Mouse (Mus musculus) A20 (cell line): ENCODE measurements around the gene F2.
"Not testable (repeated sequence)": the region's sequence is repeated elsewhere in the genome, so short reads cannot be mapped to it uniquely, and the experiment has no call there.

Experiments
- DNase-seq: peaks from one replicate; pipeline ENCODE4 v3.0.0-alpha.2; 2011; ENCODE audit warnings: low read depth, low spot score

F2 gene

GRCm38 (mm10) chr2:91646733-91647132 is 10.5 kb upstream of the F2 start:
- DNase-seq: peak; percentile 72

DNA sequence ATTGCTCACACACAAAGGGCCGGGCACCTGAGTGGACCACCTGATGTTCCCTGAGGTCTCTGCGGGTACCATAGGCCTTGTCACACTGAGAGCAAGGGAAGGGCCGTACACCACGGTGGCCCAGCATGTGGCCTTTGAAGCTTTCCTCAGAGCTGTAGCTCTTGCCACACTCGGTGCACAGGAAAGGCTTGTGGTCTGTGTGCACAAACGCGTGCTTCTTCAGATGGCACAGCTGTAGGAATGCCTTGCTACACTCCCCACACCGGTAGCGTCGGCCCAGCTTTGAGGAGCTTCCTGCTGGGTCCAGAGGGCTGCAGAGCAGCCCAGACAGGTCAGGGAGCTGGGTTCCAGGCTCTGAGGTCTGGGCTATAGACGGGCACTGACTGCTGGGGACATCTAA is 9.6 kb upstream of the F2 start:
- DNase-seq: no peak

GRCm38 (mm10) chr2:91645354-91645753 is 9.1 kb upstream of the F2 start:
- no peak for DNase-seq

- DNase-seq: no peak
Observed at GRCm38 (mm10) chr2:91644021-91644420, 7.8 kb upstream of the F2 start.

- DNase-seq: no peak
Observed at GRCm38 (mm10) chr2:91642825-91643415, 6.7 kb upstream of the F2 start.

DNA sequence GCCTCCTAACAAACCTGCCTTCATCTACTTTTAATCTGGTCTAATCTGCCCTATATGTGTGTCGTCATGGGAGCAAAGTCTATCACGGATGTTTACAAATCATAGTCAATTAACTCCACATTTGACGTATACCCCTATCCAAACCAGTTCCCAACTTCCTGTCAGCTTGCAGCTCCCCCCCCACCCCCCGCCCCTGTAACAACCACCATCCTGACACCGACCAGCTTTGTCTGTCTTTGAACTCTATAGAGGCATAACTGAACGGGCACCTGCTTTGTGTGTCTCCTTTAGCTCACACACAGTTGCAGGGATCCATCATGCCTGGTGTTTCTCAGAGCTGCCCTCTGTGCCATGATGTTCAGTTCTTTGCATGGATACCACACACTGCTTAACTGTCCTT is 2.7 kb upstream of the F2 start:
- no peak for DNase-seq

DNA sequence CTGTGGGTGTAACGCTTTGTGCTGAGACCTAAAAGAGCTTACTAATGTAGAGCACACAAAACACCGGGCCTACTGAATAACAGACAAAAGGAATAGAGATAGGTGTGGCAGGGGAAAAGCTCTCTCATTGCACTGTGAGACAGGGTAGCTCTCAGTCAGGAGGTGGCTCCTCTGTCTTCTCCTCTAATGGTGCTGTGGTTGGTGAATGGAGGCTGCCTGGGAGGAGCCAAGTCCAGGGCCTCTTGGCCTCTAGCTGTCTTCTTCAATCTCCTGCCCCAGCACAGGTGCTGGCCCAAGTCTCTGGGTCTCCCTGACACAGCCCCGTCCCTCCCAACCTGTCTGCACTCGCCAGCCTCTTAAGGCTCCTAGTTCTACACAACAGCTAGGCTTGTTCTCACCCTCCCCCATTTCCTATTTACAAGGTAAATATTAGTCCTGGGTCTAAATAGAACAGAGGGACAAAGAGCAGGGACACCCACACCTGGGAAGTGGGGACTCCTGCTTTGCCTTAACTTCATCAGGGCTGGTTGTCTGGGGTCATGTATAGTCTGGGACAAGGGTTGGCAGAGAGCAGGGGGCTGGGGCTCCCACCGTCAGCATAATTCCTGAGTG is 619 bp upstream of the F2 start:
- no peak for DNase-seq

DNA sequence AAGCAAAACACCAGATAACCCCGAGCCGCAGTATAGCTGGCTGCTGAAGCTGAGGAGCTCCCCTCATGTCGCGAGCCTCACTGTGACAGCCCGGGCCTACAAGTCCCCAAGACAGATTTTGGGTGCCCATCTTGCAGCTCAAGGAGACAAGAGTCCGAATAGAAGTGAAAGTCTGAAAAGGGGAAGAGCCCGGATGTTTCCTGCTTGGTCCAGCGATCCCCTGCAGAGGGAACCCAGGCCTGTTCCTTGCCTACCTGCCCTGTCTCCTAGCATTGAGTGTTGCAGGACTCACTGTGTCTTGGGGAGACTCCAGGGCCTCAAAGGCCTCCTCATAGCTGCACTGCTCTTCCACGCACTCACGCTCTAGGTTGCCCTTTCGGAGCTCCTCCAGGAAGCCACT is 728 bp downstream of the F2 start:
- DNase-seq: peak; percentile 23

GRCm38 (mm10) chr2:91634841-91635240 is 1.4 kb downstream of the F2 start:
- DNase-seq: peak; percentile 31

GRCm38 (mm10) chr2:91633334-91633977 is 2.8 kb downstream of the F2 start:
- DNase-seq: no peak

GRCm38 (mm10) chr2:91632316-91632715 is 3.9 kb downstream of the F2 start:
- DNase-seq: no peak

DNA sequence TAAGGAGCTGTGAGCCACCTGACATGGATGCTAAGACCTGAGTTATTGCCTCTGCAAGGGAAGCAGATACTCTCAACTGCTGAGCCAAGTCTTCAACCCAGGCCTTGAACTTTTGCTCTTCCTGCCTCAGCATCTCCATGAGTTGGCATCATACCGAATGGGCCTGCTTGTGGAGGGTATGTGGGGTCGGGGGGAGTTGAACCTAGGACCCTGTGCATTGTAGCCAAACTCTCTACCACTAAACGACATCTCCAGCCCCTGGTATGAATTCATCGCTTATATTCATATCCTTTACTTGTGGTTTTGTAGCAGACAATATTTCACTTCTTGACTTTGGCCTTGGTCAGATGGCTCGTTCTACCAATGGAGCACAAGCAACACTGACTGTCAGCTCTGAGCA is 4.4 kb downstream of the F2 start:
- DNase-seq: no peak

DNA sequence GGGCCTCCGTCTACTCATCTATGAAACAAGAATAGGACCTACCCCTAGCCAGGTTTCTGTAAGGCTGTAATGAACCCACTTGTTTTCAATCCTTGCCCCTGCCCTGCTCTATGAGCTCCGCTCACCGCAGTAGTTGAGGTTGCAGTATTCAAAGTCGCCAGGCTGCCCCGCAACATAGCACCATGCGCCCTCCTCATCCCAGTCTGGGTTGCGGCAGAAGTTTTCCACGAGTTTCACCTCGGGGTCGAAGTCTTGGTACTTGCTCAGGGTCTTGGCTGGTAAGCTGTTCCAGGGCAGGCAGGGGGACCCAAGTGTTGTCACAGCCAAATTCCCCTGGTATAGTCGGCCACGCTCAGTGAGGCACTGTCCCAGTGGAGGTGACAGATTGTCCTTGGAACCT is 5.8 kb downstream of the F2 start:
- DNase-seq: no peak

GRCm38 (mm10) chr2:91629682-91630081 is 6.5 kb downstream of the F2 start:
- DNase-seq: no peak

DNA sequence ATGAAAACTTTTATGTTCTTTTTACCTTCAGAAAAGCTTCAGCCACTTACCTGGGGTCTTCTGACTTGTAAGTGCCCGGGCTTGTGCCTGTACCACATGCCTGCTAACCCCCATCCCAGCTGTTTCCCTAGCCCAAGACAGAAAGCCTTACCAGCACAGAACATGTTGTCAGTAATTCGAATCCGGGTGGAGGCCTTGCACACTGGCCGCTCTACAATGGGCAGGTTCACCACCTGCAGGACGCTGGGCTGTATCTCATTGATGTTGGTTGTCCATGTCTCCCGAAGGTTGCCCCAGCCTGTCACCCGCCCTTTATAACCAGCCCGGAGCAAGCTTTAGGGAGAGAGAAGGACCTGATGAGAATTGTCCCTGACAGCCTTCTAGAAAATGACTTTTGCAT is 8.0 kb downstream of the F2 start:
- DNase-seq: no peak

- no peak for DNase-seq
Observed at GRCm38 (mm10) chr2:91627486-91627885, 8.7 kb downstream of the F2 start.

DNA sequence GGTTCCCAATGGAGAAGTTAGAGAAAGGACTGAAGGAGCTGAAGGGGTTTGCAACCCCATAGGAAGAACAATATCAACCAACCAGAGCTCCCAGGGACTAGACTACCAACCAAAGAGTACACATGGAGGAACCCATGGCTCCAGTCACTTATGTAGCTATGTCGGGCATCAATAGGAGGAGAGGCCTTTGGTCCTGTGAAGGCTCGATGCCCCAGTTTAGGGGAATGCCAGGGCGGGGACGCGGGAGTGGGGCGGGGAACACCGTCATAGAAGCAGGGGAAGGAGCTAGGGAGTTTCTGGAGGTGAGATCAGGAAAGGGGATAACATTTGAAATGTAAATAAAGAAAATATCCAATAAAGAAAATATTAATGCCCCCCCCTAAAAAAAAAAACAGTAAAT is 12.8 kb downstream of the F2 start:
- not testable (repeated sequence) for DNase-seq

DNA sequence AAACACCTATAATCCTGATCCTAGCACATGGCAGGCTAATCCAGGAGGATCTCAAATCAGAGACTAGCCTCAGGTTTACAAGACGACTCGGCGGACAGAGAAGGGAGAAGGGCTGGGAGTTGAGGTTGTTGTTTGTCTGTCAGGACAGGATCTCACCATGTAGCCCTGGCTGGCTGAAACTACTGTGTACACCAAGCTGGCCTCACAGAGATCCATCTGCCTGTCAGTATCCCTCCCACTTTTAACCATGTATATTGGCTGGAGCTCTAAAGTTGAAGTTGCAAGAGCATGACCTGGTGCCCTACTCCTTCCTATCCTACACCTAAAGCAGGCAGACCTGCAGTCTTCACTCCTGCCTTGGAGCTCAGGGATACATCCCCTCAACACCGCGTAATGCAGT is 13.9 kb downstream of the F2 start:
- DNase-seq: no peak

- DNase-seq: not testable (repeated sequence)
Observed at GRCm38 (mm10) chr2:91609370-91609769, 26.8 kb downstream of the F2 start.

- DNase-seq: peak; percentile 33
Observed at GRCm38 (mm10) chr2:91602389-91602788, 33.8 kb downstream of the F2 start.

- no peak for DNase-seq
Observed at GRCm38 (mm10) chr2:91600475-91600874, 35.7 kb downstream of the F2 start.

DNA sequence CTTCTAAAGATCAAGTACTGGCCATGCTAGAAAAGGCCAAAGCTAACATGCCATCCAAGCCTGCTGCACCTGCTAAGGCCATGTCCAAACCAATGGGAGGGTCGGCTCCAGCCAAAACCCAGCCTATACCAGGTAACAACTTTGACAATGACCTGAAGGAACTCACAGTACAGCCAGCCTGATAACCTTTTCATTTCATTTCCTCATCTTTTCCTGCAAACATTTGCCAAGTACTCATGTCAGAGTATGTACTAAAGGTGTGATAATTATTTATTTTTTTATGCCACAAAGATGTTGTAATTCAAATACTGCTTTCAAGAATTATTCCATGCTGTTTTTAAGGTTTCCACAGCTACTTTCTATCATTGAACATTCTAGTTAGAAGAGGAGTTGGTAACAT is 50.0 kb downstream of the F2 start:
- no peak for DNase-seq

GRCm38 (mm10) chr2:91580894-91581293 is 55.3 kb downstream of the F2 start:
- DNase-seq: no peak
